Mouse (Mus musculus): ENCODE data around the gene Exosc5.

- no peak for TF ChIP-seq GATA1 (IDR thresholded peaks at IDR 0.05; ENCODE audit: borderline replicate concordance, low read length)
- TF ChIP-seq CTCF (IDR thresholded peaks at IDR 0.05; ENCODE audit: low read depth, low read length), result no peak
Measured at GRCm38 (mm10) chr7:25636373-25636772, 22.6 kb upstream of the Exosc5 start.

Measured in G1E (cell line).